Mouse (Mus musculus) liver, embryonic 14.5 days (tissue): Measurements from ENCODE around the gene Tacc2.

ENCODE experiments used
- CTCF ChIP-seq: IDR thresholded peaks from 2 replicates; pipeline ENCODE4 v1.5.1; 2016; ENCODE audit warnings: antibody characterized with exemption, low read depth, control low read depth
- EP300 ChIP-seq: IDR thresholded peaks from 2 replicates; pipeline ENCODE4 v1.6.1; 2016; ENCODE audit warnings: antibody characterized with exemption, low read depth

GRCm38 (mm10) chr7:130756343-130756835 is 179.2 kb downstream of the Tacc2 start:
- no peak for TF ChIP-seq CTCF
- TF ChIP-seq EP300, result no peak
